Mouse (Mus musculus) bone marrow, adult 2 months (tissue): ENCODE measurements around the gene Spag8. TPM values are rescaled to one million over a fixed set of nuclear protein-coding genes. Genes with fewer than 3 reads are reported as not detected.

Experiments used
- H3K27ac ChIP-seq: fragments of 200-500 bp; 2 replicates; pipeline ENCODE4 v1.5.1; 2012; ENCODE audit warnings: low read depth, mild to moderate bottlenecking, control low read depth, inconsistent platforms, low read length; ENCODE audit not compliant: control insufficient read depth, poor library complexity, insufficient read depth
- H3K4me1 ChIP-seq: fragments of 200-500 bp; 2 replicates; pipeline ENCODE4 v1.6.1; 2011; ENCODE audit warnings: low read length; ENCODE audit not compliant: control insufficient read depth, insufficient read depth
- H3K4me3 ChIP-seq: fragments of 200-500 bp; replicated peaks from 2 replicates; pipeline ENCODE3; 2011; ENCODE audit warnings: mild to moderate bottlenecking, low read depth, low read length, control low read depth; ENCODE audit not compliant: control insufficient read depth
- CTCF ChIP-seq: fragments of 200-500 bp; IDR thresholded peaks from 2 replicates; pipeline ENCODE4 v1.5.1; 2011; ENCODE audit warnings: low read length, control low read depth; ENCODE audit not compliant: control insufficient read depth, insufficient read depth
- POLR2A ChIP-seq: fragments of 200-500 bp; IDR thresholded peaks from 2 replicates; pipeline ENCODE4 v1.6.1; 2011; ENCODE audit warnings: low read depth, mild to moderate bottlenecking, control low read depth, low read length, borderline replicate concordance; ENCODE audit not compliant: control insufficient read depth
- WGBS: fragments of 180-500 bp; shearing (Covaris S2); methylation state at CpG from one replicate; pipeline ENCODE4 v1.1.7; 2018; 5-methylcytosine and 5-hydroxymethylcytosine counted together
- polyA plus RNA-seq: library from polyadenylated mRNA; stranded (reverse); fragments of >200 nt; gene quantifications from 2 replicates; pipeline ENCODE4 v1.2.4, GENCODE M21; 2011; ENCODE audit warnings: low replicate concordance; ENCODE audit not compliant: missing spikeins, insufficient read depth, insufficient read length

Gene Spag8
- polyA plus RNA-seq, 1 experiment, result 3.0 TPM

- WGBS, result 63% methylated on average over 4 of the region's 4 CpGs
- H3K4me3 ChIP-seq, result peak overlapping the region; percentile 24
- H3K27ac ChIP-seq, result no peak overlapping the region
- no peaks in the 10 kb centered on the region for H3K4me1 ChIP-seq
- TF ChIP-seq POLR2A (no peak), CTCF (no peak)
These were observed 3.8 kb upstream of the Spag8 start for GRCm38 (mm10) chr4:43657146-43657545.

DNA sequence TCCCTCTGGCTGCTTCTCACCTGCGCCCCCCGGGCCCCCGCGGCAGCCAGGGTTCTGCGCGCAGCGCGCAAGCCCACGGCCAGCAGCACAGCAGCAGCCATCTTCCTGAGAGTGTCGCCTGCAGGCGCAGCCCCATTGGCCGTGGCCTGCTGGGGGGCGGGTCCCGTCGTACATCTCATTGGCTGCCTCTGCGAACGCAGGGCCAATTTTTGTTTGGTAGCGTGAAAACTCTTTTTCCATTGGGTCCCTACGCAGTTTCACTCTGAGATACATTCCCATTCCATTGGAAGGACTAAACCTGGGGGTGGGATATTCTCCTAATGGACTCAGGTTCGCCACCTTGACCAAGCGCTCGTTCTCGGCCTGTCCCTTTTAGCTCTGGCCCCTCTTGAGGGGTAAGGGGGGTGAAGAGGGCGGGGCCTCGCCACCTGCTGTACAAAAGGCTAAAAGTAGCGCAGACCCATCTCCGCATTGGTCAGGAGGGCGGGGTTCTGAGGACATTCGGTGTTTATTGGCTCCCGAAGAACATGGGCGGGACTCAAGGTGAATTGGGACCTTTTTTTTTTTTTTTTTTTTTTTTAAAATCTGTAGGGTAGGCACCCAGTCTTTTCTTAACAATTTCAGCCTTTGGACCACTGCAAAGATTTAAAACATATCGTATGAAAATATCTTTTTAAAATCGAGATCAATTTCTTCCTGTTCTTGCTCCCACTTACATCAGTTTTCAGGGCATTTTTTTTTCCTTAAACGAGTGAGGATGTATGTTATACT, 3.1 kb upstream of the Spag8 start, which contains the start of gene Hint2:
Gene Hint2 (minus strand): TSS at position 128 of the 771 bp plus-strand sequence.
- WGBS, result under 1% methylated on average over 34 of the region's 34 CpGs
- TF ChIP-seq CTCF, result no peak
- TF ChIP-seq POLR2A, result peak; percentile 91; the same call in 1 of the 2 replicates
- Histone ChIP-seq H3K4me3 (peak within 1 kb of the TSS; percentile 67), H3K4me1 (no peaks in the 10 kb centered on the region), H3K27ac (peak within 1 kb of the TSS; percentile 3)

DNA sequence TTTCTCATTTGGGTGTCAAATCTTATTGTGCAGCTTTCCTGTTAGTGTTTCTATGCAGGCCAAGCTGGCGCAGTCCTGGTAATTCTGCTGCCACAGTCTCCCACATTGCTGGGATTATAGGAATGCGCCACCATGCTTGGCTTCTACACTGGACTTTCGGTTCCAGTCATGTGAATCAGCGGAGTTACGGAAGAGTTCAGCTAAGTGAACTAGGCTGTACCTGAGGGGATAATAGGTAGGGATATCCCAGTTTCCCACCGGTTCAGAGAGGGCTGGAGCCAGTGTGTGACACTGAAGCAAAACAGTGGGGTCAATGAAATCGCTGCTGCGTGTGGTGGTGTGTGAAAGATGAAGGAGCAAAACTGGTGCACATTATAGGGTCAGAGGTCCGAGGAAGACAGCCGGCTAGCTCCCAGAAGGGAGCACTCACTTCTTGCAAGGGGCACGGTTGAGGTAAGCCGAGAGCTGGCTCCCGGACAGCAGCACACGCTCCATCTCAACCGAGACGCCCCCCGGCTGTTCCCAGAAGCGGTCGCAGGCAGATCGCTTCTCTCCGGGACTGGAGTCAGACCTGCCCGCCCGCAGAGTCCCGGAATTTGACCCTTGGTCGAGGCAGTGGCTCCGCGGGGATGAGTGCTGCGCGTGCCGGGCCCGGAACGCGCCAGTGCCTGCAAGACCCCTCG, 2.4 kb upstream of the Spag8 start:
- Histone ChIP-seq H3K27ac (peak overlapping the region; percentile 3; the same call in 1 of the 2 replicates), H3K4me1 (no peaks in the 10 kb centered on the region), H3K4me3 (peak overlapping the region; percentile 67)
- 9% methylated on average over 34 of the region's 34 CpGs for WGBS
- TF ChIP-seq CTCF (no peak), POLR2A (no peak)

DNA sequence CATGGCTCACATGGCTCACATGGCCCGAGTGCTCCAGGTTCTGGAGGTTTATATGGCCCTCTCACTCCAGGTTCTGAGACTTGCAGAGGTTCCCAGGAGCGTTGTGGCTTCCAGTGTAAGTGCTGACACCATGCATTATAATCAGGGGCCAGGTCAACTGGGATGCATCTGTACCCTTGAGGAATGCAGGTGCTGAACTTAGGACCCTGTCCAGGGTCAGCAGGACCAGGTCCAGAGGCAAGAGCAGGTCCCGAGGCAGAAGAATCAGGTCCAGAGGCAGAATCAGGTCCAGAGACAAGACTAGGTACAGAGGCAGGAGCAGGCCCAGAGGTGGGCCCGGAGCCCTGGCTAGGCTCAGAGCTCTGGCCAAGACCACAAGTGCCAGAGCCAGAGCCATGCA, 668 bp downstream of the Spag8 start:
- no peak overlapping the region for H3K4me3 ChIP-seq
- WGBS, result 75% methylated on average over 4 of the region's 4 CpGs
- no peak overlapping the region for H3K27ac ChIP-seq
- no peaks in the 10 kb centered on the region for H3K4me1 ChIP-seq
- no peak for TF ChIP-seq CTCF
- no peak for TF ChIP-seq POLR2A

- Histone ChIP-seq H3K4me3 (no peak overlapping the region), H3K27ac (no peak overlapping the region), H3K4me1 (no peaks in the 10 kb centered on the region)
- WGBS, result 91% methylated on average over 3 of the region's 3 CpGs
- TF ChIP-seq CTCF (peak; percentile 21; the same call in 1 of the 2 replicates), POLR2A (no peak)
These were observed 3.6 kb downstream of the Spag8 start for GRCm38 (mm10) chr4:43649783-43650182.

DNA sequence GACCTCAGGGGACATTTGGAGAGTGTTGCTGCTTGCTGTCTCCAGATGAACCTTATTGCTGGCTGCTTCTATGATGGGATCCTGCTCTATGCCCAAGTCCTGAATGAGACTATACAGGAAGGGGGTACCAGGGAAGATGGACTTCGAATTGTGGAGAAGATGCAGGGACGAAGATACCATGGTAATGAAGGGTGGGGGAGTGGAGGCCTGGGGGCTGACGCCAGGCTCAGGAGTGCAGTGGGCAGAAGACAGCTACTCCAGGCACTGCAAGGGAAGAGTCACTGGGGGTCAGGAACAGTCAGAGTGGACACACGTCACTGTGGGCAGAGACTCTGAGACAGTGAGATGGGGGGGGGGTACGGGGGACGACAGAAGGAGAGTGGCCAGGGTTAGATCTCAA, 12.9 kb downstream of the Spag8 start:
- Histone ChIP-seq H3K4me1 (no peaks in the 10 kb centered on the region), H3K4me3 (no peak overlapping the region), H3K27ac (no peak overlapping the region)
- TF ChIP-seq POLR2A (no peak), CTCF (no peak)
- WGBS, result 85% methylated on average over 6 of the region's 6 CpGs

GRCm38 (mm10) chr4:43640076-43640475, 13.3 kb downstream of the Spag8 start:
- no peaks in the 10 kb centered on the region for H3K4me1 ChIP-seq
- no peak overlapping the region for H3K4me3 ChIP-seq
- WGBS, result 80% methylated on average over 9 of the region's 9 CpGs
- TF ChIP-seq POLR2A (no peak), CTCF (no peak)
- H3K27ac ChIP-seq, result no peak overlapping the region

DNA sequence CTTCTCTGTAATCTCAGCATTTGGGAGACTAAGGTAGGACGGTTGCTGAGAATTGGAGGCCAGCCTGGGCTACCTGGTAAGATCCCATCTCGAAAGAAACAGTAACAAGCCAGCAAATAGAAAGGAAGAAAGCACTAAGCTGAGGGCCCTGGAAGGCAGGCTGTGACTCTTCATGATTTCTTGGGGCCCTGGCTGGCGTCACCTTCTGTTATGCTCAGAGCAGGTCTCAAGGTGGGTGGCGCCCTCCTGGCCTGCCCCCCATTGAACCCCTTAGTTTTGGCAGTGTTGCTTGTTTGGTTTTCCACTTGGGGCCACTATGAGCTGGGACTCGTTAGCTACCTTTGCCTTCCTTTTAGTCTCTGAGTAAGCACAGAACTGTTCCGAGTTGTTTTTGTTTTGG, 16.6 kb downstream of the Spag8 start:
- Histone ChIP-seq H3K4me3 (no peak overlapping the region), H3K27ac (no peak overlapping the region), H3K4me1 (no peaks in the 10 kb centered on the region)
- whole genome bisulfite sequencing, result 77% methylated on average over 6 of the region's 6 CpGs
- TF ChIP-seq CTCF (no peak), POLR2A (no peak)
